Mouse (Mus musculus) liver, adult 2 months (tissue): ENCODE measurements at regions not wholly inside any gene's neighbourhood (a gene's known extent, or its start where the extent isn't known, plus 50 kb on each side); places are given as distances from the start of the nearest gene placed in this dataset.

Experiments used
- CTCF ChIP-seq: fragments of 200-500 bp; IDR thresholded peaks from 2 replicates; pipeline ENCODE4 v1.5.1; 2011; ENCODE audit warnings: low read depth, low read length, control low read depth
- POLR2A ChIP-seq: fragments of 200-500 bp; IDR thresholded peaks from 2 replicates; pipeline ENCODE4 v1.6.1; 2011; ENCODE audit warnings: low read length, control low read depth; ENCODE audit not compliant: insufficient read depth; ENCODE audit errors: extremely low read depth

GRCm38 (mm10) chr9:94432144-94432747 lies 105.6 kb downstream of the 1190002N15Rik start:
- TF ChIP-seq CTCF (no peak), POLR2A (no peak)
